Mouse (Mus musculus) C2C12 (cell line): ENCODE measurements around the gene Icam5. TPM values are rescaled to one million over a fixed set of nuclear protein-coding genes. Genes with fewer than 3 reads are reported as not detected.

Experiments used
- H3K27me3 ChIP-seq: one replicate; pipeline ENCODE4 v1.6.1; 2011; ENCODE audit not compliant: control insufficient read depth, insufficient read depth, insufficient read length
- H3K36me3 ChIP-seq: one replicate; pipeline ENCODE4 v1.6.1; 2011; ENCODE audit not compliant: control insufficient read depth, insufficient read depth
- H3K4me3 ChIP-seq: one replicate; pipeline ENCODE4 v1.5.1; 2011; ENCODE audit warnings: mild to moderate bottlenecking, control low read depth; ENCODE audit not compliant: poor library complexity, insufficient read depth, severe bottlenecking
- H3K79me2 ChIP-seq: one replicate; pipeline ENCODE4 v1.6.1; 2011; ENCODE audit not compliant: control insufficient read depth, insufficient read depth
- H3K79me3 ChIP-seq: one replicate; pipeline ENCODE4 v1.6.1; 2011; ENCODE audit warnings: low read depth, control low read depth
- H3ac ChIP-seq: one replicate; pipeline ENCODE3; 2011; ENCODE audit warnings: low read depth; ENCODE audit not compliant: control insufficient read depth, insufficient read length
- CEBPB ChIP-seq: IDR thresholded peaks from one replicate; pipeline ENCODE4 v1.6.1; 2011; ENCODE audit warnings: low read depth, mild to moderate bottlenecking, control low read depth, moderate library complexity
- CTCF ChIP-seq: IDR thresholded peaks from one replicate; pipeline ENCODE4 v1.5.1; 2011; ENCODE audit not compliant: control insufficient read depth, insufficient read depth, insufficient read length
- FOSL1 ChIP-seq: IDR thresholded peaks from one replicate; pipeline ENCODE4 v1.8.0; 2011; ENCODE audit warnings: mild to moderate bottlenecking, low read length; ENCODE audit not compliant: poor library complexity, insufficient read depth, severe bottlenecking
- MAX ChIP-seq: IDR thresholded peaks from one replicate; pipeline ENCODE4 v1.6.1; 2011; ENCODE audit warnings: mild to moderate bottlenecking, control low read depth
- MYOD1 ChIP-seq: IDR thresholded peaks from one replicate; pipeline ENCODE4 v1.6.1; 2011; ENCODE audit warnings: low read depth; ENCODE audit not compliant: control insufficient read depth, insufficient read length
- MYOG ChIP-seq: IDR thresholded peaks from one replicate; pipeline ENCODE4 v1.6.1; 2011; ENCODE audit not compliant: control insufficient read depth, insufficient read length; ENCODE audit errors: extremely low read depth
- USF1 ChIP-seq: IDR thresholded peaks from one replicate; pipeline ENCODE4 v1.6.1; 2011; ENCODE audit warnings: low read depth, mild to moderate bottlenecking, control low read depth, moderate library complexity
- polyA plus RNA-seq: library from polyadenylated mRNA; unstranded; fragments of >200 nt; fragmentation: generic; extraction: Trizol; gene quantifications from one replicate; pipeline ENCODE4 v1.2.1, GENCODE M21; 2012; ENCODE audit warnings: missing spikeins

Gene Icam5
- polyA plus RNA-seq, 1 experiment, result 0.46 TPM

DNA sequence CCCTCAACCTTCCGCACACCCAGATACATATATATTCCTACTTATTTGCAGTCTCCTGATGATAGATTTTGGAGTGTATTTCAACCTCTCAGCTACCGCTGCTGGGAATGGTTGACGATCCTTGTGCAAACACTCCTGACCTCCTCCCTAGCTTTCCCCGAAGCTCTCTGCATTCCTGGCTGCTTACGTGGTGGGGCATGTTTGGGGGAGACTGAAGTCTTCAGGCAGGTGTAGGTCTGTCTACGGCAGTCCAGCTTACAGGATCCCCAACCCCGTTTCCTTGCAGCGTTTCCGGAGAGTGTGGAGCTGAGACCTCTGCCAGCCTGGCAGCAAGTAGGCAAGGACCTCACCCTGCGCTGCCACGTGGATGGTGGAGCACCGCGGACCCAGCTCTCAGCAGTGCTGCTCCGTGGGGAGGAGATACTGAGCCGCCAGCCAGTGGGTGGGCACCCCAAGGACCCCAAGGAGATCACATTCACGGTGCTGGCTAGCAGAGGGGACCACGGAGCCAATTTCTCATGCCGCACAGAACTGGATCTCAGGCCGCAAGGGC lies 6.5 kb upstream of the Icam5 start:
- H3K4me3 ChIP-seq, result no peak overlapping the region
- TF ChIP-seq MYOG, result no peak
- TF ChIP-seq FOSL1, result no peak
- TF ChIP-seq CEBPB, result no peak
- TF ChIP-seq CTCF, result no peak
- no peak for TF ChIP-seq MYOD1
- TF ChIP-seq MAX, result no peak
- no peak for TF ChIP-seq USF1
- no peaks in the 10 kb centered on the region for H3K27me3 ChIP-seq

GRCm38 (mm10) chr9:21026849-21027248 lies 5.0 kb upstream of the Icam5 start:
- Histone ChIP-seq H3K36me3 (no peaks in the 10 kb centered on the region), H3K27me3 (no peaks in the 10 kb centered on the region)
- no peak for TF ChIP-seq CEBPB
- TF ChIP-seq CTCF, result no peak
- no peak for TF ChIP-seq MAX
- no peak for TF ChIP-seq FOSL1
- no peak for TF ChIP-seq MYOG
- no peak for TF ChIP-seq USF1
- no peak for TF ChIP-seq MYOD1

More for the DNA sequence above, 6.5 kb upstream of the Icam5 start:
- no peaks in the 10 kb centered on the region for H3K79me3 ChIP-seq
- no peaks in the 10 kb centered on the region for H3K36me3 ChIP-seq
- no peak overlapping the region for H3ac ChIP-seq
- H3K79me2 ChIP-seq, result no peaks in the 10 kb centered on the region

GRCm38 (mm10) chr9:21027774-21028290 lies 4.0 kb upstream of the Icam5 start:
- Histone ChIP-seq H3K27me3 (no peaks in the 10 kb centered on the region), H3ac (no peak overlapping the region), H3K36me3 (no peaks in the 10 kb centered on the region), H3K4me3 (no peak overlapping the region), H3K79me2 (no peaks in the 10 kb centered on the region), H3K79me3 (no peaks in the 10 kb centered on the region)
- no peak for TF ChIP-seq USF1
- no peak for TF ChIP-seq MYOG
- no peak for TF ChIP-seq MAX
- no peak for TF ChIP-seq CEBPB
- no peak for TF ChIP-seq FOSL1
- TF ChIP-seq CTCF, result no peak
- peak; percentile 52 for TF ChIP-seq MYOD1

More at GRCm38 (mm10) chr9:21026849-21027248, 5.0 kb upstream of the Icam5 start:
- H3ac ChIP-seq, result no peak overlapping the region
- no peak overlapping the region for H3K4me3 ChIP-seq
- no peaks in the 10 kb centered on the region for H3K79me2 ChIP-seq
- H3K79me3 ChIP-seq, result no peaks in the 10 kb centered on the region

DNA sequence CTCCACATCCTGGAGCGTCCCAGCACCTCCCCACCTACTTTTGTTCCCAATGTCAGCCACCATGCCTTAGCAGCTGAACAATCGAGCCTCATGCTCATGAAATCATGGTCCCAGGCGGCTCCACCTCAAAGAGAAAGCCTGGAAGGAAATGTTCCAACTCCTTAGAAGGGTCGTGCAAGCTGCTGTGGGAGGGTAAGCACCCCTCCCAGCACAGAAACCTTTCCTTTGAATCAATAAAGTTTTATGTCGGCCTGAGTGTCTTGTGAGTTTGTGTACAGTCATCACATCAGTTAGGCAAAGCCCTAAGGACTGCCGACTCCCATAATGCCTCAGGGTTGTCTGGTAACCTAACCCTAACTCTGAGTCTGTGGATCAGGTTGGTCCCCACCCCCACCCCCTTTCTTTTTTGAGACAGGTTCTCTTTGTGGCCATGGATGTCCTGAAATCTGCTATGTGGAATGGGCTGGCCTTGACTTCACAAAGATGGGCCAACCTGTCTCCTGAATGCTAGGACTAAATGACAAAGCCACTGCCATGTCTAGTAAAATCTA lies 3.2 kb upstream of the Icam5 start:
- Histone ChIP-seq H3K79me2 (no peaks in the 10 kb centered on the region), H3K79me3 (no peaks in the 10 kb centered on the region), H3K4me3 (no peak overlapping the region), H3K36me3 (no peaks in the 10 kb centered on the region), H3K27me3 (no peaks in the 10 kb centered on the region), H3ac (no peak overlapping the region)
- TF ChIP-seq CEBPB (no peak), MYOD1 (no peak), USF1 (no peak), MYOG (no peak), MAX (no peak), FOSL1 (no peak), CTCF (no peak)

DNA sequence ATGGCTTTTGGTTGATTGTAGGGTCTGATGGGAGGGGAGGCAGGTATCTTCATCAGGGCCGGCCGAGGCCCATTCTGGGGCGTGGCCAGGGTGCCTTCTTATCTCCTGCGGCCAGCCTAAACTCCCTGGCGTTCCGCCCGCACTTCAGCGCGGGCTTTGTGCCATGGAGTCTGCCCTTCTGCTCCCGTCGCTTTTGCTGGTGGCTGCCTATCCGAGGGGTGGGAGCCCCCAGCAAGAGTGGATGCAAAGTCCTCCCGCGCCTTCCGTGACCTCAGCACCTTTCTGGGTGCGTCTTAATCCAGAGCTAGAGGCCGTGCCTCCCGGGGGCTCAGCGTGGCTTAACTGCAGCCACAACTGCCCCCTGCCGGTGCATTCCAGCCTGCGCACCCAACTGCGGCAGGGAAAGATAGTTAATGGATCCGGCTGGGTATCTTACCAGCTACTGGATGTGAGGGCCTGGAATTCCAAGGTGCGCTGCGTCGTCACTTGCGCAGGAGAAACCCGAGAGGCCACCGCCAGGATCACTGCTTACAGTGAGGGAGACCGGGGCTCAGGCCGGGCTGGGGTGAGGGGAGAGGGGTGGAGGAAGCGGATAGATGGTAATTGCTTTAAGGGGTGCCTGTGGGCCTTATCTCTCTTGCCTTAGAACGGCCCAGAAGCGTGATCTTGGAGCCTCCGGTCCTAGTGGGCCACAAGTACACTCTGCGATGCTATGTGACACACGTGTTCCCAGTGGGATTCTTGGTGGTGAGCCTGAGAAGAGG lies 2.4 kb upstream of the Icam5 start, which contains the start of gene Icam4:
TSS of gene Icam4 (plus strand) at position 83 of the 764 bp plus-strand sequence.
- Histone ChIP-seq H3ac (peak within 1 kb of the TSS; percentile 60), H3K27me3 (no peaks in the 10 kb centered on the region), H3K36me3 (no peaks in the 10 kb centered on the region), H3K79me2 (no peaks in the 10 kb centered on the region), H3K4me3 (no peak within 1 kb of the TSS), H3K79me3 (no peaks in the 10 kb centered on the region)
- TF ChIP-seq CEBPB, result no peak
- TF ChIP-seq CTCF, result peak; percentile 92
- TF ChIP-seq MYOG, result no peak
- no peak for TF ChIP-seq USF1
- no peak for TF ChIP-seq MYOD1
- TF ChIP-seq FOSL1, result no peak
- no peak for TF ChIP-seq MAX
